Mouse (Mus musculus): Measurements from ENCODE around the gene Fam129c.

Fam129c gene

DNA sequence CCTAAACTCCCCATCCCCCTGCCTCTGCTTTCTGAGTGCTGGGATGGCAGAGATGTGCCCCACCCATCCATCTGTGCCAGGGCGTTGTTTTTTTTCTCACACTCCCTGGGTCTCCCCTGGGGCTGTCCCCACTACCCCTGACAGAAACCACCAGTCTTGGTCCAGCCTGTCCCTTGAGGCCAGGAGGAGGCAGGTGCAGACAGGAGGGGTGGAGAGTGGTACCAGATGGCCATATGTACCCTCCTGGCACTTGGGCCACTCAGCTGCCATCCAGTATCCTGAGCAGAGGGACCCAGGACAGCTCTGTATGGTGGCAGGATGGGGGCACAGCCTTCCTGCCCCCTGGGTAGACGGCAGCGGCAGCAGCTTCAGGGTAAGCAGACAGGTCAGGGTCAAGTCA lies at the start of gene Fam129c:
Gene Fam129c, plus strand, starts transcription at position 198 of the 400 bp plus-strand sequence.
- DNase-seq (ENCODE audit: low read depth, low spot score), result no peak

DNA sequence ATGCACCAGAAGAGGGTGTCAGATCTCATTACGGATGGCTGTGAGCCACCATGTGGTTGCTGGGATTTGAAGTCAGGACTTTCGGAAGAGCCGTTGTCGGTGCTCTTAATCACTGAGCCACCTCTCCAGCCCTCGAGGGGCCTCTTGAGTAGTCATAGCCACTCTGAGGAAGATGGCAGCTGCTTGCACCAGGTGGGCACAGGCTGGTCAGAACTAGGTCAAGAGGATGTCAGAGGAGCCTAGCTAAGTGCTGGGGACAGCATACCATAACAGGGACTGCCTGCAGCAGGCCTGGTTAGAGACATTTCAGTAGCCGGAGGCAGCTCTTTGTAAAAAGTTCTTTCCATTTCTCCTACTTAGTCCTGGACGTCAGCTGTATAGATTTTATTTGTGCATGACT lies 46.7 kb upstream of the Fam129c start:
- no peak for DNase-seq (ENCODE audit: low read depth, low spot score)

DNA sequence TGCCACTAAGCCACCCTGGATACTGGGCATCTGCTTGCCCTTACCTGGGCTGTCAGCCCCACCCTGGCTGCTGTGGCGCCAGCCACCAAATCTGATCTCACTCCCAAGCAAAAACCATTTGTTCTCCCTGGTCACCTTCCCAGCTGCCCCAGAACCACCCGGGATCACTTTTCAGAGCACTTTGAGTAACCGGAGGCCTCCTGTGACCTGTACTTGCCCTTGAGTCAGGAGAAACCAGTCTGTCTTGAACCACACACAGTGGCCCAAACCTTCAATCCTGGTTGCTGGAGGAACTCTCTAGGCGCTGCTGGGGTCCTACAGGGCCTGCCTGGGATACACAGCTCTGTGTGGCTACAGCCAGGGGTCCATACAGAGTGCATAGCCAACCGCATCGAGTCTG lies 44.7 kb upstream of the Fam129c start:
- no peak for DNase-seq (ENCODE audit: low read depth, low spot score)

GRCm38 (mm10) chr8:71554001-71554400 lies 43.4 kb upstream of the Fam129c start:
- DNase-seq (ENCODE audit: low read depth, low spot score), result no peak

GRCm38 (mm10) chr8:71554644-71555043 lies 42.8 kb upstream of the Fam129c start:
- DNase-seq (ENCODE audit: low read depth, low spot score), result no peak

GRCm38 (mm10) chr8:71558071-71558957 lies 39.1 kb upstream of the Fam129c start, which contains the start of gene Tmem221:
Tmem221 (minus strand) TSS chr8:71558871.
- DNase-seq (ENCODE audit: low read depth, low spot score), result no peak

DNA sequence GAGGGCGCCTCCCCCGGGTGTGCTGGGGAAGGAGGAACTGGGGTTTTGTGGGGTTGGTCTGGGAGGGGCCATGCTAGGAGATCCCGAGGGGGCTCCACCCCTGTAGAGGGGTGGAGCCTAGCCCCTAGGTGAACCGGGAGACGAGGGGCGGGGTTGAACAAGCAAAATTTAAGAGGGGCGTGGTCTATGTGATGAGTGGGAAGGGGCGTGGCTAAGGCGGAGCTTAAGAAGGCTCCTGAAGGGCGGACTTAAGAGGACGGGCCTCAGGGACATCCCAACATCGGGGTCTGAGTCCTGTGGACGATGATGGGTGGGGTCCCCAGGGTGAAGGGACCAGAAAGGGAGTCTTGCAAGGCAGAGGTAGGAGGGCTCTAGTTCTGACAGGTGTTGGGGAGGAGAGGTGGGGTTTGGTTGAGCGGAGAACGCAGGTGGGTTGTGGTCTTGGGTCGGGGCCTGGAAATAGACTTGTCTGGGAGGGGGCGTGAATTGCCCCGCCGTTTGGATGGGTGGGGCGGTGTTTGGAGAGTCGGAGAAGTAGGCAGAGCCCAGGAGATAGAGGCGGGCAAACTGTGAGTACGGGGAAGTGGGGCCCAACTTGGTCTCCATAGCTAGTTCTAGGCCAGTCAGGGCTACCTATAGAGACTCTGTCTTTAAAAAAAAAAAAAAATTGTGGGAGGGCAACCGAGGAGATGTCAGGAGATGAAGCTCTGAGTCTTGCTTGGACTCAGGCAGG lies 38.3 kb upstream of the Fam129c start:
- DNase-seq (ENCODE audit: low read depth, low spot score), result peak; percentile 97

DNA sequence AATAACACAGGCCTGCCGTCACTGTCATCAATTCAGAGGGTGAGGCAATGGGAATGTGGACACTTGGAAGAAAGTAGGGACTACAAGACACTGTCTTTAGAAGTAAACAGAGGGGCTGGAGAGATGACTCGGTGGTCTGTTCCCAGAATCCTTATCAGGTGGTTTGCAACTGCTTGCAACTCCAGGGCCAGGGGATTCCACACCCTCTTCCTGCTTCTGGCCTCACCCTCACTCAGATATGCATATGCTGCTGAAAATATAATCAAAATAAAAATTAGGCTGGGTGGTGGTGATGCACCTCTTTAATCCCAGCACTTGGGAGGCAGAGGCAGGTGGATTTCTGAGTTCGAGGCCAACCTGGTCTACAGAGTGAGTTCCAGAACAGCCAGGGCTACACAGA lies 37.4 kb upstream of the Fam129c start:
- no peak for DNase-seq (ENCODE audit: low read depth, low spot score)

DNA sequence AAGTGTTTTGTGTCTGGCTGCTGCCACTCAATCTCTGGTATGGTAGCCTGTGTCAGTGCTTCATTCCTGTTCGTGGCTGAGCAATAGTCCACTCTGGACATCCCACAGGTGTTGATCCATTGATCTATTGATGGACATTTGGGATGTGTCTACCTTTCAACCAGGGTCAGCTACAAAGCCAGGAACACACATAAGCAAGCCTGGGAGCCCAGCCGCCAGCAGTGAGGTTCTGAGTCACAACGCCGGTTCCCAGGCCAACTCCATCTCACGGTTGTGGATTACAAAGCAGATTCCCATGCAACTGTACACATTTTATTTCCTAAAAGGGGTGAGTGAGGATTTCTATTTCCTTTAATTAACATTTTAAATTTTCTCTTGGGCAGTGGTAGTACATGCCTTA lies 36.7 kb upstream of the Fam129c start:
- DNase-seq (ENCODE audit: low read depth, low spot score), result no peak

- DNase-seq (ENCODE audit: low read depth, low spot score), result peak; percentile 84
Observed at GRCm38 (mm10) chr8:71561401-71561800, 36.0 kb upstream of the Fam129c start.

DNA sequence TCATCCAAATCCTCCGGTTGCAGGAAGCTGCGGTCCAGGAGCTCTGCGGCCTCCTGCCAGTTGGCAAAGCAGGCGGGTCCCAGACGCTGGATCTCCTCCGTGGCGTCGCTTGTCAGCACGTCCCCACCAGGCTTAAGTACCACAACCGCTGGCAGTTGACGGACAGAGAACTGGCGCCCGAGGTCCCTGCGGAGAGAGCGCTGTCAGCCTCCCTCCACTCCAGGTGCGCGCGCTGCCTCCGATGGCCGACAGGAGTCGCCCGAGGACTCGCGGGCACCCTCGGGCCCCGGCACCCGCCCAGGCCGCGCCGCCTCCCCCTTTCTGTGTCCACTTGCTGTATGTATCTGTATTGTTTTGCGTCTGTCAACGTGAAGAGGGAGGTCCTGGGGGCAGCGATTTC lies 34.7 kb upstream of the Fam129c start:
- DNase-seq (ENCODE audit: low read depth, low spot score), result no peak

DNA sequence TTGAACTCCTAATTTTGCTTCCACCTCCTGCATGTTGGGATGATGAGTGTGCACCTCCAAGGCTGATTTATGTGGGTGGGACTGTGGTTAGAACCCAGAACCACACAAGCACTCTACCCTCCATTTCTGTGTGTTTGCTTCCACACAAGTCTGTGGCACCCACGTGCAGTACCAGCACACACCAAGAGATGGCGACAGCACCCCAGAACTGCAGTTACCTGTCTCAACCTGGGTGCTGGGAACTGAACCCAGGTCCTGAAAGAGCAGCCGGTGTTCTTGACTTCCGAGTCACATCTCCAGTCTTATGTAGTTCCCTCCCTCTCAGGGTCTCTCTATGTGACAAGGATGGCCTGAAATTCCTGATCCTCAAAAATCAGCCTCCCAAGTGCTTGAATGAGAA lies 33.5 kb upstream of the Fam129c start:
- DNase-seq (ENCODE audit: low read depth, low spot score), result no peak

- DNase-seq (ENCODE audit: low read depth, low spot score), result no peak
Observed at GRCm38 (mm10) chr8:71566501-71566900, 30.9 kb upstream of the Fam129c start, which contains the start of gene Nxnl1. Nxnl1 (minus strand) TSS chr8:71566601.

GRCm38 (mm10) chr8:71567587-71567986 lies 29.9 kb upstream of the Fam129c start:
- DNase-seq (ENCODE audit: low read depth, low spot score), result no peak

DNA sequence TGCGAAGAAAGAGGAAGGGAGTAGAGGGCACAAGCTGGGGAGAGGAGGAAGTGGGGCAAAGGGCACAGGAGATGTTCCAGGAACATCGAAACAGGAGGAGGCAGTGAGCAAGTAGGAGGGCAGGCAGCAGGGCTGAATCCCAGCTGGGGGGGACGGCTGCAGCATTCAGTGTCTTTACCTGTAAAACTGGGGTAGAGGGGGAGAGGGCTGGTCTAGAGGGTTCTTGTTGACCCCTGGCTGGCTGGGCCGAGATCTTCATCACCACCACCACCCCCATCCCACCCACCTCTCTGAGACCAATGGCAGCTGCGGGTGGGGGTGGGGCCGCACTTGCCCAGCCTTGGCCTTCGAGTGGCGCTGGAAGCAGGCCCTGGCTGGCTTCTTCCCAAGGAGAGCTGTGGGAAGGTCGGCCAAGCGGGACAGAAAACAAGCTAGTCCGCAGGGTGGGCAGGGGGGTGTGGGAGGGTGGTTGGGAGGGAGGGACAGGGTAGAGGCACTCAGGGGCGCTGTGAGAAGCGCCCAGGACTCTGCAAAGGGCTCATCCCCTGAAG lies 29.0 kb upstream of the Fam129c start, which contains the start of gene Slc27a1:
Gene Slc27a1, plus strand, starts transcription at position 496 of the 551 bp plus-strand sequence.
- no peak for DNase-seq (ENCODE audit: low read depth, low spot score)

DNA sequence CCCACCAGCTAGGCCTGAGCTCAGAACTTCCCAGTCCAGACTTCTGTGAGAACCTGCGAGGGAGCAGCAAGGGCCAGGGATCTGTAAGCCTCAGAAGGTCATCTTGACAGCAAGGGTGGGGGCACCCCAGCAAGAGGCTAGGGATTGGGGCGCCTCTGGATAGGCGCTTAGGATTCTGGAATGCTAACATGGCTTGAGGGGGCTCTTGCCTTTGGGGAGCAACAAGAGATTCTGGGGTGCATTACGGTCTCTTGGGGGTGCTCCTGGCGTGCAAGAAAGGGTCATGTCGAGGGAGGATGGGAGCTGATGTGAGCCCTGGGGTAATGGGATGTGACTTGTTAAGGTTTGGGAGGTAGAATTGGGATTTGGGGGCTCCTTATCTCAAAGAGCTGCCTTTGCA lies 28.5 kb upstream of the Fam129c start:
- no peak for DNase-seq (ENCODE audit: low read depth, low spot score)

DNA sequence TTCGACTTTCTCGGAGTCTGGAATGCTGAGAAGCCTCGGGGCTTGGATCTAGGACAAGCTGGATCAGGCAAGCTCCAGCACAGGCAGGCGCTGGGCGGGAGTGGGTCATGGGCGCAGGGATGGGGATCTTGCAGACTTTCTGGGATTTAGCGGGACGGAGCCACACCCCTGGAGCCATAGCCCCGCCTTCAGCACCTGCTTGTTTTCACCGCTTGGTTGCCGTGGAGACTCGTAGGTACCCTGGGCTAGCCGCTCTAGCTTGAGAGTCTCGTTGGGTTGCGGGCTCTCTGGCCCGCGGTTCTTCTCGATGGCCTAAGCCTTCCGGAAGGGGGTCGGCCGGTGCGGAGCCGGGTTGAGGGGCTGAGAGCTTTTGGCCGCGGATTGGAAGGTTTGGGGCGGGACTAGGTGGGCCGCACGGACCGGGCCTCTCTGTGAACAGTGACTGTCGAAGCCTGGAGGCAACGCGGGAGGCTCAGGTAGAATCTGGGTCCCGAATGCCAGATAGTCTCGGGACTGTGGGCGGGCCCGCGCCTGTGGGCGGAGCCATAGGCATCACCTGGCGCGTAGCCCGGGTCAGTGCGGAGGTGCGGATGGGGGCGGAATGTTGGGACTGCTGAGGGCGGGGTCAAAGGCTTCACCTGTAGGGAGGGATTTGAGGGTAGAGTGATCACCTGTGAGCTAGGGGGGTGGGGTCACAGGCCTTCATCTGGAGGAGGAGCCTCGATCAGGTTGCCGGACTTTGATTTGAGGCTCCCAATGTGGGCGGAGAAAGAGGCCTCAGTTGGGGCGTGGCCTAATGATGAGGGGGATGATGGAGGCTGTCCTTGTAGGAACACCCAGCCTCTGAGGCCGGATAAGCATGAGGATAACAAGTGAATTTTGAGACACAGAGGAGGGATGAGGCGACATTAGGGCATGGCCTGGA lies 27.8 kb upstream of the Fam129c start:
- peak; percentile 99 for DNase-seq (ENCODE audit: low read depth, low spot score)

DNA sequence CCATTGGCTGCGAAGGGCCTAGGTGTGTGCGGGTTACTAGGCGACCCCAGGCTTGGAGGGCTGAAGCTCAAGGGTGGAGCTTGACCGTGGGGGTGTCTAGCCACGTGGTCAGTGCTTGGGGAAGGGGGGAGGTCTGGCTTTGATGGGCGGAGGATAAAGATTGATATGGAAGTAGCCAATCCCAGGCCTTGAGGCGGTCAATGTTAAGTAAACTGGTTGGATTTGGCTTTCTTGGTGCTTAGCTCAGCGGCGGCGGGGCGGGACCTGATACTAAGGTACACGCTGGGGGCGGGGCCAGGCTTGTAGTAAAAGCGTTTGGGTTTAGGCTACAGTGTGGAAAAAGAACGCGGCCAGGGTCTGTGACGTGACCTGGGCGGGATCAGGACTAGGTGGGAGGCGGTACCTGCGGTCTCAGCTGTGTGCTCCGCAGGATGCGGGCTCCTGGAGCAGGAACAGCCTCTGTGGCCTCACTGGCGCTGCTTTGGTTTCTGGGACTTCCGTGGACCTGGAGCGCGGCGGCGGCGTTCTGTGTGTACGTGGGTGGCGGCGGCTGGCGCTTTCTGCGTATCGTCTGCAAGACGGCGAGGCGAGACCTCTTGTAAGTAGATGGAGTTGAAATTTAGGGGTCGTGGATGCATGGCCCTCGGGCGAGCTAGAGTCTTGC lies 27.0 kb upstream of the Fam129c start:
- peak; percentile 99 for DNase-seq (ENCODE audit: low read depth, low spot score)

- DNase-seq (ENCODE audit: low read depth, low spot score), result no peak
Observed at GRCm38 (mm10) chr8:71572077-71572476, 25.4 kb upstream of the Fam129c start.

DNA sequence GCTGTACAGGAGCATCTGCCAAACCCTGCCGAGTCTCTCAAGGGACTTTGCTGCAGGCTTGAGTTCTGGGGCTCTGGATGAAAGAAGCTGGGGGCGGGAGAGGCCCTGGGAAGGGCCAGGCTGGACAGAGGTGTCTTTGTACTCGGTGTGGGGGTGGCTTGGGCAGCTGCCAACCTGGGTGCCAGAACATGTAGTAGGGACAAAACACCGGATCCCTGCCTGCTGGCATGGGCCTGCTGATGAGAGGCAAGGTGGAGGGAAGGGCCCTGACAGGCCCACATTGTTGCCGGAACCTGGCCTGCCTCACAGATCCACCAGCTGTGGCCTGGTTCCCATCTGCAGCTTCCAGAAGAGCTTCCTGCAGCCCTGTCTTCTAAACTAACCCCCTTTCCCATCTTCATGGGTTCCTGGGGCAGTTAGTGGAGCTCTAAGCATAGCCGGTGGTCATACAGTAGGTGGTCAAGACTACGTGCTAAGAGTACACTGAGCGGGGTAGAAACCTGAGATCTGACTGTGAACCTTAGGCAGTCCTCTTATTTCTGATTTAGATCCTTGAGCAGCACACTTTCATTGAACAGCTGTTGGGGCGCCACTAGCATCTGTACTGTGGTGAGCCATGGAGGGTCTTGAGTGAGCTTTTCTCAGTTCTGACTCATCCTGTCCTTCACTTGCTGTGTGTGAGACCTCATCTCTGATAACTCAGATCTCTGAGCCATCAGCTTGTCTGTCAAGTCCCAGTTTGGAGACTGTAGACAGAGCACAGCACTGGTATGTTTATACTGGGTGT lies 24.4 kb upstream of the Fam129c start:
- DNase-seq (ENCODE audit: low read depth, low spot score), result no peak
